Mouse (Mus musculus) embryonic stem cell, embryonic (primary cell): Measurements from ENCODE around the gene Cfap45.

ENCODE experiments used
- CTCF ChIA-PET, 4 experiments: fragments of 300-600 bp in 2 of 4; fragments of 350-600 bp in 2 of 4; sonication (Branson Sonifier 250); formaldehyde crosslinking; loops; one replicate each; lab custom pipeline; 2022; ENCODE audit warnings: inconsistent platforms in 2 of 4; lab: Charles Lee
- POLR2A ChIA-PET, 4 experiments: fragments of 300-600 bp in 2 of 4; fragments of 350-600 bp in 2 of 4; sonication (Branson Sonifier 250); formaldehyde crosslinking; loops; one replicate each; lab custom pipeline; 2022; ENCODE audit warnings: antibody characterized with exemption in 4 of 4, inconsistent platforms in 1 of 4; lab: Charles Lee

Gene Cfap45

GRCm38 (mm10) chr1:172504756-172505155 is 15.8 kb upstream of the Cfap45 start:
- ChIA-PET CTCF (interaction anchor here in 2 of 4 experiments (1.0 kb wide), 2 partner anchors 28 to 128 kb away, joined by 3 read pairs; partner anchors contain the start of gene Dusp23 (in 1 of the 2)), POLR2A (interaction anchor here in 3 of 4 experiments (0.5 to 4.6 kb wide), 5 partner anchors 10 to 147 kb away, joined by 3 to 51 read pairs (median 23); partner anchors contain the start of gene Cfap45 (in 1 of the 3))

GRCm38 (mm10) chr1:172507001-172507400 is 13.6 kb upstream of the Cfap45 start:
- CTCF ChIA-PET, result interaction anchor here in 1 of 4 experiments (0.7 kb wide), 1 partner anchor 112 kb away, joined by 5 read pairs; no protein-coding TSS in a partner anchor
- POLR2A ChIA-PET, result interaction anchor here in 1 of 4 experiments (0.9 kb wide), 1 partner anchor 32 kb away, joined by 3 read pairs; no protein-coding TSS in a partner anchor

DNA sequence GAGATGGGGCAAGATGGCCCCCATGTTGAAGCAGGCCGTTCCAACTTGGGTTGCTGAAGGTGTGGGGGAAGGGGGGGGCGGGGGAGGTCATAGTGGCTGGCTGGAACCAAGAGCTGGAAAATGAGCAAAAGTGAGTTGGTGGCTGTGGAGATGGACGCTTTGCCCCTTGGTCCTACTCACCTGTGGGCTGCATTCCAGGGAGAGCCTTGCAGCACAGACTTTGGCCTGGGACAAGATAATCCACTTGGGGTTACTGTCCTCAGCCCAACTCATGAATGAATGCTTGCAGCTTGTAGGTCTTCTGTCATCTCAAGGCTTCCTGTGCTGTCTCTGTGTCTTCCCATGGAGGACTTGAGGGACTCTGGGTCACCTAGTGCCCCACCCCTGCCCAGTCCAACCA is 12.9 kb upstream of the Cfap45 start:
- CTCF ChIA-PET, result interaction anchor here in 1 of 4 experiments (0.7 kb wide), 1 partner anchor 85 kb away, joined by 3 read pairs; no protein-coding TSS in a partner anchor

GRCm38 (mm10) chr1:172508172-172508571 is 12.4 kb upstream of the Cfap45 start:
- ChIA-PET POLR2A (interaction anchor here in 2 of 4 experiments (0.6 to 1.2 kb wide), 4 partner anchors 21 to 149 kb away, joined by 3 to 5 read pairs (median 4); no protein-coding TSS in a partner anchor), CTCF (interaction anchor here in 2 of 4 experiments (0.7 to 1.0 kb wide), 2 partner anchors 18 to 84 kb away, joined by 3 read pairs; no protein-coding TSS in a partner anchor)

More for the DNA sequence above, 12.9 kb upstream of the Cfap45 start:
- POLR2A ChIA-PET, result interaction anchor here in 2 of 4 experiments (0.8 to 0.9 kb wide), 2 partner anchors 32 to 149 kb away, joined by 3 to 4 read pairs; no protein-coding TSS in a partner anchor

DNA sequence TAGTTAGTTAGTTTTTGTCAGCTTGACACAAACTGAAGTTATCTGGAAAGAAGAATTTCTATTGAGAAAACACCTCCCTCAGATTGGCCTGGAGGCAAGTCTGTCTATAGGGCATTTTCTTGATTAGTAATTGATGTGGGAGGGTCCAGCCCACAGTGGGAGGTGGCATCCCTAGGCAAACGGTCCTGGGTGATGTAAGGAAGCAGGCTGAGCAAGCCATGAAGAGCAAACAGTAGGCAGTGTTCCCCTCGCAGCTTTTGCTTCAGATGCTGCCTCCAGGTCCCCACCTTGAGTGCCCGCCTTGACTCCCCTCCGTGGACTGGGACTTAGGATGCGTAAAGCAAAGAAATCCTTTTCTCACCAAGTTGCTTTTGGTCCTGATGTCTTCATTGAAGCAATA is 11.4 kb upstream of the Cfap45 start:
- CTCF ChIA-PET, result interaction anchor here in 2 of 4 experiments (0.6 to 1.0 kb wide), 2 partner anchors 19 to 145 kb away, joined by 3 read pairs; no protein-coding TSS in a partner anchor
- POLR2A ChIA-PET, result interaction anchor here in 3 of 4 experiments (1.1 to 2.5 kb wide), 8 partner anchors 8 to 91 kb away, joined by 3 to 10 read pairs (median 3); partner anchors contain the start of gene Tagln2 (in 1 of the 3)

- ChIA-PET CTCF (interaction anchor here (0.6 to 1.1 kb wide), 11 partner anchors 8 to 140 kb away, joined by 3 to 6 read pairs (median 4); partner anchors contain the start of gene Cfap45 (in 2 of the 4)), POLR2A (interaction anchor here in 3 of 4 experiments (0.5 to 2.5 kb wide), 19 partner anchors 8 to 134 kb away, joined by 3 to 13 read pairs (median 3); partner anchors contain the start of genes Cfap45 (in 3 of the 3), Igsf9 (in 1 of the 3), Pigm (in 1 of the 3) and Tagln2 (in 1 of the 3))
These were observed 10.6 kb upstream of the Cfap45 start for GRCm38 (mm10) chr1:172509983-172510382.

- CTCF ChIA-PET, result interaction anchor here (0.5 to 1.1 kb wide), 12 partner anchors 8 to 102 kb away, joined by 3 to 6 read pairs (median 4); partner anchors contain the start of gene Cfap45 (in 2 of the 4)
- POLR2A ChIA-PET, result interaction anchor here in 3 of 4 experiments (0.6 to 2.5 kb wide), 17 partner anchors 9 to 134 kb away, joined by 3 to 13 read pairs (median 4); partner anchors contain the start of genes Cfap45 (in 3 of the 3), Igsf9 (in 1 of the 3), Pigm (in 1 of the 3) and Tagln2 (in 1 of the 3)
These were observed 10.1 kb upstream of the Cfap45 start for GRCm38 (mm10) chr1:172510421-172510972.

DNA sequence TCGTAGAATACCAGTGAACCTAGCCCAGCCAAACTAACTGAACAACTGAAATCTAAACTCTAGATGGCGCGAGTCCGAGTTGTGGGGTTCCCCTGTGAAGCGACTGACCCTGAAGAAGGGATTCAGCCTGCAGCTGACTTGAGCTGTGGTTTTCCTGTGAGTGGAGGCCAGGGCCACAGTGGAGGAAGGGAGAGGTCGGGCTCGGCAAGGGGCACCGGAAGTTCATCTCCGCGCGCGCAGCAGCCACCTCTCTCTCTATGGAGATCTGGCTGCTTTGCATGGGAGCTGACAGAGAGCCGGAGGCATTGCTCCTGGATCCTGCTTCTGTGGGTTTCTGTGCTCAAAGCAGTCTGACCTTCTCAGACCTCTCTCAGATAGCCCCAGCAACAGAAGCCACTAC is 7.6 kb upstream of the Cfap45 start:
- CTCF ChIA-PET, result interaction anchor here in 3 of 4 experiments (0.5 to 2.1 kb wide), 13 partner anchors 9 to 1583 kb away, joined by 3 to 10 read pairs (median 3); no protein-coding TSS in a partner anchor
- POLR2A ChIA-PET, result interaction anchor here in 3 of 4 experiments (0.9 to 5.1 kb wide), 18 partner anchors 8 to 137 kb away, joined by 3 to 51 read pairs (median 4); partner anchors contain the start of genes Tagln2 (in 3 of the 3), Cfap45 (in 1 of the 3), Igsf9 (in 1 of the 3) and Pigm (in 1 of the 3)

DNA sequence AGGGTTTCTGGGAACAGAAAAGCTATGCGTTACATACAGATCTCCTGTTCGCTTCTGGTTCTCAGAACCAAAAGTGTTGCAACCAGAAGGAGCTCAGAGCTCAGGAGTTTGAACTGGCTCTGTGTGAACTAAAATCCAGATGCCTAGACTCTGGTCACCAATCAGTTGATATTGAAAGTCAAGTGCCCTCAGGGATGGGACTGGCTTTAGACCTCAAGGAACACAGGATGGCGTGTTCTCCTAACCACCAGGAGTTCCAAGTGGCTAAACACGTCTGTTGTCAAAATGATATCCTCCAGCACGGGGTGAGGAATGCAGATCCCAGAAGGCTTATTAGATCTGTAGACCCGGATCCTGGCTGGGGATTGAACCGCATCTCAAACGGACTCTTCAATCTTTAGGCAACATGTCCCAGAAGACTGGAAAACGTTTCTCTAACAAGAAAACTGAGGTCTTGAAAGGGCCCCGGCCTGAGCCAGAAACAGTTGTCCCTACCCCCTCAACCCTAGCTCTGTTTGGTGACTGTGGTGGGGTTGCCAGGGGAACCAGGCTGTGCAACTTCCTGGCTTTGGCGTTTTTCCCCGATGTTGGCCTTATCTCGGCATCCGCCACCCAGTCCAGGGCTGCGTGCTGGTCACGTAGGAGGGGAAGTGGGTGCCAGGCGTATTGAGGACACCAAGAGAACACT is 6.9 kb upstream of the Cfap45 start:
- CTCF ChIA-PET, result interaction anchor here in 3 of 4 experiments (0.5 to 2.1 kb wide), 14 partner anchors 10 to 1584 kb away, joined by 3 to 10 read pairs (median 4); no protein-coding TSS in a partner anchor

DNA sequence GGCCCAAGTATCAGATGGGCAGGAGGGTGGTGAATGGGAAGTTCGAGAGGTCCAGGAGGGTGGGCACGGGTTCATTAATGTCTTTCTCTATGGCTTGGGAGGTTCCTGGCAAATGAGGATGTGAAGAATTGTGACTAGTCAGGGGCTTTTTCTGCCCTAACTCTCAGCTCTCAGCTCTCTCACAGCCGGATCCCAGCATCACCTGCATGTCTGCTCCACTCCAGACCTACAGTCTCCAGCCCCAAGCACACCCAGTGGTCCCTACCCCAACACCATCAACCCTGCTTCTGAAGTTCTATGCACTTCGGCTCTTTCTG is 6.4 kb upstream of the Cfap45 start:
- POLR2A ChIA-PET, result interaction anchor here in 3 of 4 experiments (0.9 to 5.1 kb wide), 12 partner anchors 11 to 138 kb away, joined by 3 to 51 read pairs (median 9); partner anchors contain the start of genes Tagln2 (in 3 of the 3), Igsf9 (in 1 of the 3) and Pigm (in 1 of the 3)
- CTCF ChIA-PET, result interaction anchor here (0.6 to 2.7 kb wide), 7 partner anchors 9 to 489 kb away, joined by 3 to 9 read pairs (median 5); no protein-coding TSS in a partner anchor

More for the DNA sequence above, 6.9 kb upstream of the Cfap45 start:
- POLR2A ChIA-PET, result interaction anchor here in 3 of 4 experiments (0.6 to 5.1 kb wide), 20 partner anchors 7 to 602 kb away, joined by 3 to 51 read pairs (median 4); partner anchors contain the start of genes Tagln2 (in 3 of the 3), Cfap45 (in 1 of the 3), Igsf9 (in 1 of the 3) and Pigm (in 1 of the 3)

DNA sequence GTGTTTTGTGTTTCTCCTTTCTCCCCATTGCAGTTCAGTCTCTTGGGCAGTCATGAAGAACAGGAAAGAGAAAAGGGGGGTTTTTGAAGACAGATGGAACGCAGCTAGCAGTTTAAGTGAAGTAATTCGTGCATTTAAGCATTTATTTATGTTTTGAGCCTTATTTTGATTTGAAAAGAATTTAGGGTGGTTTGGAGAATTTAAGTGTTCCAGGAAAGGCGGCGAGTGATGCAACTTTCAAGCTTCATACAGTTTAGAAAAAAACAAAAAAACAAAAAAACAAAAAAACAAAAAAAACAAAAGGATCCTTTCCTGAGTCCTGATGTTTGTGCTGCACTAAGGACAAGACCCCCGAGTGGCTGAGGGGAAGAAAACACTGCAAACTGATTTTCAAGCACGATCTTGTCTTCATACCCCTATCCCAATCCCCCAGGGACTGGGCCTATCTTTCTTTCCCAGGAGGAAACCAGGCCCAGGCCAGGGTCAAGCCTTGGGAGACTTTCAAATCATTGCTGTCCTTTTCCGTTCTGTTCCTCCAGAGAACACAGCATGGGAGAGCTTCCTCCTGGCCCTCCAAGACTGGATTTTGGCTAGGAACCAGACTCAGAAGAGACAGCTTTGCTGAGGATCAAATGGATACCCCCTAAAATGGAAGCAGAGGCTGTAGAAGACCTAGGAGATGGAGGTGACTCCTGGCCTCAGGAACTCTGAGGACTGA is 5.9 kb upstream of the Cfap45 start:
- ChIA-PET POLR2A (interaction anchor here in 3 of 4 experiments (0.7 to 5.1 kb wide), 15 partner anchors 10 to 118 kb away, joined by 3 to 51 read pairs (median 6); partner anchors contain the start of genes Igsf9 (in 2 of the 3), Tagln2 (in 2 of the 3) and Dusp23 (in 1 of the 3)), CTCF (interaction anchor here (0.5 to 2.8 kb wide), 14 partner anchors 9 to 490 kb away, joined by 3 to 13 read pairs (median 4); no protein-coding TSS in a partner anchor)

DNA sequence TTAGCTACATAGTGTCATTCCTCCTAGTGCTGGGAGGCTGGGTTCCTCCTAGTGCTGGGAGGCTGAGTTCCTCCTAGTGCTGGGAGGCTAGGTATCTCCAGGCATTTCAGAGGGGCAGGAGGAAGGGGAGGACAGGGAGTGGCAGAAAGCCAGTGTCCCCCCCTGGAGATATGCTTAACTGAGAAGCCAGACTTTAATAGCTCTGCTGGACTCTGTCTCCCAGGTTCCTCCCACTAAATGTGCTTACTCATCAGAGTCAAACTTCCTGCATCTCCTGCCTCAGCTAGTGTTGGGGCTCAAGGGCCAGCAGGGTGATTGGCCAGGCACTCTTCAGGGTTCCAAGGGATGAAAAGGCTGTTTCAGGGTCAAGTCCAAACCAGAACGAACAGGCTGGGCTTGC is 5.2 kb upstream of the Cfap45 start:
- CTCF ChIA-PET, result interaction anchor here (0.5 to 2.8 kb wide), 13 partner anchors 10 to 158 kb away, joined by 3 to 13 read pairs (median 4); no protein-coding TSS in a partner anchor
- POLR2A ChIA-PET, result interaction anchor here (0.5 to 5.1 kb wide), 17 partner anchors 9 to 1619 kb away, joined by 3 to 51 read pairs (median 5); partner anchors contain the start of genes Tagln2 (in 3 of the 4), Dusp23 (in 1 of the 4) and Igsf9 (in 1 of the 4)

DNA sequence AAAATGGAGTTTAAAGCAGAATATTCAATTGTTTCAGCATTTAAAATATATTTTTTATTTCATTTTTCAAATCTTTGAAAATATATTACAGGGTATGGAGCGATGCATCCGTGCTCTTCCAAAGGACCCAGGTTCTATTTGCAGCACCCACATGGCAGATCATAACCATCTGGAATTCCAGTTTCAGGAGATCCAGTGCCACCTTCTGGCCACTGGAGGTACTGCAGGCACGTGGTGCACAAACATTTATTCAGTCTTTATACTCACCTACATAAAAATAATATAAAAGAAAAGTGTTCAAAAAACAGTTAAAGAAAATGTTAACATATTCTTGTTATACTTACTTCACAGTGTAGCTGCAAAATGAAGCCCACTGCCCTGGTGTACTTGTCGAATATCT is 2.6 kb upstream of the Cfap45 start:
- ChIA-PET POLR2A (interaction anchor here in 2 of 4 experiments (0.5 to 1.2 kb wide), 4 partner anchors 9 to 1137 kb away, joined by 3 to 5 read pairs (median 4); partner anchors contain the start of gene Pigm (in 1 of the 2)), CTCF (interaction anchor here in 1 of 4 experiments (1.5 kb wide), 1 partner anchor 28 kb away, joined by 3 read pairs; no protein-coding TSS in a partner anchor)

GRCm38 (mm10) chr1:172519644-172520043 is 957 bp upstream of the Cfap45 start:
- ChIA-PET POLR2A (interaction anchor here in 3 of 4 experiments (0.6 to 2.8 kb wide), 16 partner anchors 9 to 291 kb away, joined by 3 to 28 read pairs (median 6); partner anchors contain the start of genes Dusp23 (in 1 of the 3), Igsf9 (in 1 of the 3), Pigm (in 1 of the 3) and Tagln2 (in 1 of the 3)), CTCF (interaction anchor here in 3 of 4 experiments (0.6 to 2.6 kb wide), 7 partner anchors 10 to 113 kb away, joined by 3 to 12 read pairs (median 4); partner anchors contain the start of gene Dusp23 (in 1 of the 3))

DNA sequence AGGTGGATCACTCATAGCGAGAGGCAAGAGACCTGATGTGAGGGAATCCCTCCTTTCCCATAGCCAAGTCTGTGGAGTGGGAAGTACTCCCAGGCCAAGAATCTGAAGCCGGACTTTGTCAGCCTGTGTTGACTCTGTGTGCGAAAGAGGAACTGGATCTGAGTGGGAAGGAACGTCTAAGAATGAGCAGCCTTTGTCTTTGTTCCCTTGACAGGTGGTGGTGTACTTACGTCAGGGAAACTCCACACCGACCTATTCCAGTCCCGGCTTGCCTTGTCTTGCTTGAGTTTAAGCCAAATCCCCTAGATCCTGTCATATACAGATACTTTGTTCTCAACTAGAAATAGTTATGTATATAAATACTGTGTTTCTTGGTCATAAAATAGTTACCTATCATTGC is 1.9 kb downstream of the Cfap45 start:
- ChIA-PET CTCF (no interaction called here), POLR2A (interaction anchor here in 3 of 4 experiments (0.5 to 1.4 kb wide), 3 partner anchors 22 to 53 kb away, joined by 3 to 4 read pairs (median 4); partner anchors contain the start of genes Igsf9 (in 1 of the 3) and Tagln2 (in 1 of the 3))

DNA sequence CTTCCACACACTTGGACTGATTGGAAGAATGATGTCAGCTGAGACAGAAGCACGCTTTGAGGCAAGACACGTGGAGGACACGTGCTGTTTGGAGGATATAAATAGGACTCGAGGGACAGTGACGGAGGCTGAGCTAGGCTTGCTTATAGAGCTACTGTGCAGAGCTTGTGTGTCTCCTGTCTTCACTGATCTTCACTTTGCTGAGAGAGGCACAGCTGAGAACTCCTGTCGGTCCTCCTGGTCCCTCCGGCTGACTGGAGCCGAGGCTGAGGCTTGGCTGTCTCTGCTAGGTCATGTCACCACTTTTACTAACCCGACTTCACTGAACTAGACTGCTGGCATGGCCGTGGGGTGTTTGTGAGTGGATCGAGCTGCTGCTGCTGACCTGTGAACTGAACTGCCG is 3.1 kb downstream of the Cfap45 start:
- ChIA-PET CTCF (interaction anchor here in 1 of 4 experiments (0.6 kb wide), 1 partner anchor 42 kb away, joined by 3 read pairs; the partner anchor contains the start of gene Igsf9), POLR2A (interaction anchor here in 1 of 4 experiments (0.8 to 1.6 kb wide), 4 partner anchors 9 to 26 kb away, joined by 3 to 5 read pairs (median 4); partner anchors contain the start of gene Tagln2)
